Mouse (Mus musculus) B cell, adult 2 months (primary cell): ENCODE data around the gene 1110051M20Rik.

Source experiments
- DNase-seq, 2 experiments: peaks; one replicate each; pipeline ENCODE4 v3.0.0; 2022

Gene 1110051M20Rik

DNA sequence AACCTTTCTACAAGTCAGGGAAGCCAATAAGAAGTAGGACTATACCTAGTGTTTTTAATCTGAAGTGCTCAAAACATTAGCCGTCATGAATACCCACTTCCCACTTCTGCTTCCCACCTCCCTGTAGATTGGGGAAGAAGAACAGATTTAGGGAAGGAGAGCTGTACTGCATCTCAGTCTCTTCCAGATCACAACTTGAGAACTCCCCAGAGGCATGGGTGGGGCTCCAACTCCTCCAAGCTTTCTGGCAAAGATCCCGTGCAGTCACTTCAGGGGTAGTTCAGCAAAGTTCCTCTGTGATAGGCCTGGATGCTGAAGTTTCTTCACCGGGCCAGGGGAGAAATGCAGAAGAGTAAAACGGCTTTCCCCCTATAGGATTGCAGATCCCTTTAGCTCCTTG is 109.4 kb downstream of the 1110051M20Rik start:
- no peak for DNase-seq

DNA sequence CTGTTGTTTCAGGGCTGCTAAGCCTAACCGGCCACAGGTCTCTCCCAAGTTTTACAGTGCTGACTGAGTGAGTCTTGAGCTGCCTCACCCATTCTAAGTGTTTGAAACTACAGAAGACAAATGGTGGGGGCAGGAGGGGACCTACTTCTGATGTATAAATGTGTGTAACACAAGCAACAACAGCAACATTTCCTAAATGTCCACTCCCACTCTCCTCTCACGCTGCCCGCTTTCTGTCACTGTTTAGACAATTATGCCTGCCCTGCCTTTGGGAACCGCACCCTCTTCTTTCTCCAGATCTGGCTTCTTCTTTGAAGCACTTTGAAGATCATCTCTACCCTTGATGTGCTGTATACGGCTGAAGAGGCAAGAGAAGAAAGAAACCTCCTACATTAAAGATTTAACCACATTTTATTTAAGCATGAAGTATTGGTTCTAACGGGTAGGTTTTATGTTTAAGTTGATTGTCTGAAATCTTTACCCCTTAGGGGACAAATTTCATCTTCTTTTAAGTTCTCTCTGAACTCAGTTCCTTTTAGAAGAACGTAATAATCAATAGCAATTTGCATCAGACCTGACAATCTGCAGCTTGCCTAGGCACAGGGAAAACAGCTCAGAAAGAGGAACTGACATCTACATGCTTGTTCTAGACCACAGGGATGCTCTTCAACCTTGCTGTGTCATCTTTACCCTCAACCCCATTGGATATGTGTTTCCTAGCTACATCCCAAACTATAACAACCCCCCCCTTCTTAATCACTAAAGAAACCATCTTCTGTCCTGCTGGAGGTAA is 113.3 kb downstream of the 1110051M20Rik start:
- DNase-seq, result no peak

GRCm38 (mm10) chr2:91329996-91330738 is 114.3 kb downstream of the 1110051M20Rik start:
- DNase-seq, result no peak

DNA sequence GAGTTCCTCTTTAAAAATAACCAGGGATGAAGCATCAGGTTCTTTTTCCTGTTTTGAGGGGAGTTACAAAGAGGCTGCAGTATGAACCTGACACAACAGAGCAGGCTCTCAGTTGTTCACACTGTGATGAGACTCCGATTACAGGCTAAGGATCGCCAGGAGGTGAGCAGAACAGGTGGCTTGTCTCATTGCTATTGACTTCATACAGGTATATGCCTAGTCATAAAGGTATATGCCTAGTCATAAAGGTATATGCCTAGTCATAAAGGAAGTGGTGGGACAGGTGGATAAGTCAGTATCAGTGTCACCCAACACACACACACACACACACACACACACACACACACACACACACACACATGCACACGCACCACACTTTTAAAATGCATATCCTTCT is 115.8 kb downstream of the 1110051M20Rik start:
- DNase-seq, result no peak

DNA sequence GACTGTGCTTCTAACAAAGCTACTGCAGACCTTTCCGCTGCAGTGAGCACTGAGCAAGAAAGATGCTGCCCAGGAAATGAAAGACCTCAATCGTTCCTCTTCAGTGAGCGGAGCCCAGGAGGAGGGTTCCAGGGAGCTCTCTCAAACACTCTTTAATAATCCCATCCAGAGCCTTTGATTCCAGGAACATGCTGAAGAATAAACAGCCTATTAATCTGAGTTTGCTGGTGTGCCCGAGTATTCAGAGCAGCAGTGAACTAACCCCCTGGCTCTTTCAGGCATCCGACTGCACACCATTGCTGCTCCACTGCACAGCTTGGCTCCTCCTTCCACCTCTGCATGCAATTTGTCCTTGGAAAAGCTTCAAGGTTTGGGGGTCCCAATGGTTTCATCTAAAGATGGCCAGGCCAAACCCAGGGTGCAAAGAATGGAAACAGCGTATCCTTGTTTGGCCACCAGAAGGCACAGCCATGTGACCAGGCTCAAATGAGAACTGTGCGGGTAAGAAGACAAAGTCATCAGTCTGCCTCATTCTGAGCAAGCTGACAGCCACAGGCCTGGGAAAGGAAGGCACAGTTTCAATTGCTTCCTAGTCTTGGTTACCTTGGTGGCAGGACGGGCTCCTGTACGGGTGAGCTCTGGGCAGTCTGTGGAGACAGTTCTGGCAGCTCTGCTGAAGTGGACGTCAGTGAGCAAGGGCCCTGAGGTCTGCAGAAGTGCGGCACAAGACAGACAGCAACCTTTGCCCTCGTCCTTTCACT is 116.4 kb downstream of the 1110051M20Rik start:
- no peak for DNase-seq

DNA sequence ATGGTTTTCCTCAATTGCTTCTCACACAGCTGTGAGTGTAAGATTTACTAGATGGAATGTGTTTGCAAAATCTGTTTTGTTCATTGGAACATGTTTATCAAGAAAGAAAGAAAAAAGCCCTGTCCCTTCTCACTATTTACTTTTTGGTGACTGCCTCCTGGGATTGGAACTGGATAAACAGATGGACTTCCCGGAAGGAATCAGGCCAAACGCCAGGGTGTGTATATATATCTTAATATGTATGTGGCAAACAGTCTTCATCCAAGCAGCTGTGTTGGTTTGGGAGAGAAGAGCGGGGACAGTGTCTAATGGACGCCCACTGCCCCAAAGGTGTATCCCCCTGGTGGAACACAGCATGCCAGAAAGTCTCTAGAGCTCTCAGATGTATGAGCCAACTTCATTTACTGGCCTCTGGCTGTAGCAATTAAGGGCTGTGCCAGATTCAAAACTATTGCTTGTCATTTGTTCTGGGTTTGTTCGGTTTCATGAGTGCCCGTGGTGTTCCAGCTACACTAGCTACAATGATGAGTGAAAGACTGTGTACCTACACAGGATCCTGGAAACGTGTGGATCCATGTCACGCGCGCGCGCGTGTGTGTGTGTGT is 117.7 kb downstream of the 1110051M20Rik start:
- DNase-seq, result no peak

DNA sequence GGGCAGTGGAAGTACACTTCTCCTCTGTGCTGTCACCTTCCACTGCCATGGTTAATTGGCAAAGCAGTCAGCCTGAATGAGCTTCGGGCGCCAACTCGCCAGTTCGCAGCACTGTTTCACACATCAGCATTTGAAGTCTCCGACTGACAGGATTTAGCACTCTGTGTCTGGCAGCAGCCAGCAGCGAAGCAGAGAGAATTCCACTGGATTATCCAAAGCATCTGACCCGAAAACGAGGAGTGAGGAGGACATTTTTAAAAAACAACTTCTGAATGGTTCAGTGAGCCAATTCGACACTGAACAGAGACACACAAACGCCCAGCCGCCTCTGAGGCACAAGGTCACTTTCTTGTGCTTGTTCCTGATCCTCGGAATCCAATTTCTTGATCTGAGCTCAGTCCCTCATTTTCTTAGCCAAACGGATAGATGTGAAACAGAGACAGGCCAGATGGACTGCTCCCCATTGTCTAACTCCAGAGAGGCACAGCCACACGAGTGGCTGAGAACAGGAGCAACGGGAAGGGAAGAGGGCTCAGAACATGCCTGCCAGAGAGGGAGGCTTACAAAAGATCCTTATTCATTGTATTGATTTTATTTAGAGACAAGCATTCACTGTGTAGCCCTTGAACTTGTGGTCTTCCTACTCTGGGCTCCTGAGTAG is 119.6 kb downstream of the 1110051M20Rik start:
- DNase-seq, result no peak

GRCm38 (mm10) chr2:91324346-91324745 is 120.2 kb downstream of the 1110051M20Rik start:
- no peak for DNase-seq

GRCm38 (mm10) chr2:91322490-91322889 is 122.0 kb downstream of the 1110051M20Rik start:
- no peak for DNase-seq

DNA sequence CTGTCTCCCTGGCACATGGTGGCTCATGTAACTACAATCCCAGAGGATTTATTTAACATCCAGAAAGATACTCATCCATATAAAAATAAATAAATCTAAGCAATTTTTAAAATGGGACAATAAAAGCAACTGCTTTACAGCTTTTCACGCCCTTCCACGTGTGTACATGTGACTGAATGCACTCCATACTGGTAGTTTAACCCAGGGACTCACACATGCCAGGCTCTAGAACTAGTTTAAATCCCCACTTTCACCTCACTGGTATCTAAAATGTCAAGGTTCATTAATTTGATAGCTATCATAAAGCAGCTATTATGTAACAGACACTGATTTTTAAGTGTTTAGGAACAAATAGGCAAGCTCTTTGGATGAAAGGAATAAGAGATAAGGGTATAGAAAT is 122.6 kb downstream of the 1110051M20Rik start:
- no peak for DNase-seq

DNA sequence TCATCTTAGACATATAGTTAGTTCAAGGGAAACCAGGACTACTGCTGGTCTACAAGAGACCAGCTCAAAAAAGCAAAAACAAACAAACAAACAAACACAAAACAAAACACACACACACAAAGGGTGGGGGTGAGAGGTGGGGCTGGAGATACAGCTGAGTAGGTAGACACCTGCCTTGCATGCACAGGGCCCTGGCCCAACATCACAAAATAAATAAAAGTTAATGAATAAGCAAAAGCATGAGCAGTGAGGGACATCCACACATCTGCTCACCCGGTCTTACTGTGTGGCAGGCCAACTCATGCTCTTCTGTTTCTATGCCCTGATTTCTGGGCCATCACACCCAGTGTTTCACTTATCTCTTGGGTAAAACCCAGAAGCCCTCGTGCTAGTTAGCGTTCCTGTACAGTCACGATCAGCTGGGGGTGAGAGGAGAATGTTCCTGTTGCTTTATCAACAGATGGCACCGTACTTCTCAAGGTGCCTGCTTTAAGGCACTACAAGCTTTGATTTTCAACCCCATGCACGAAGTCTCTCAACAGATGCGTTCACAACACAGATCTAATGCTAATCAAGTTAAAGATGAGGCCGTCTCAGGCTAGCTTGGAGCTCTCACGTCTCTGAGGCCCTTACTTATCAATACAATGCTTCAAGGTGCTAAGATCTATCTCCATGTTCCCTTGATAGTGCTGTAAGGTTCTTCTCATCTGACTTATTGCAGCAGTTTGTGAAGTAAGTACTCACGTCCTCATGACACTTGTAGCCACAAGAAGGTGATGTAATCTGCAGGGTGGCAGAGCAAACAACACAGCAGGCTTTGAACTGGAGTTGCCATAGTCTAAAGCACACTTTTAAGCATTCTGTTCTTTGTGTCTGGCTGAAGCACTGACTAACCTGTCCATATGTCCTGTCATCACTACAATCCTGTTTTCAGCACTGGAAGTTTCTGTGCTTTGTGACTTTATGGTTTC is 123.7 kb downstream of the 1110051M20Rik start:
- no peak for DNase-seq

DNA sequence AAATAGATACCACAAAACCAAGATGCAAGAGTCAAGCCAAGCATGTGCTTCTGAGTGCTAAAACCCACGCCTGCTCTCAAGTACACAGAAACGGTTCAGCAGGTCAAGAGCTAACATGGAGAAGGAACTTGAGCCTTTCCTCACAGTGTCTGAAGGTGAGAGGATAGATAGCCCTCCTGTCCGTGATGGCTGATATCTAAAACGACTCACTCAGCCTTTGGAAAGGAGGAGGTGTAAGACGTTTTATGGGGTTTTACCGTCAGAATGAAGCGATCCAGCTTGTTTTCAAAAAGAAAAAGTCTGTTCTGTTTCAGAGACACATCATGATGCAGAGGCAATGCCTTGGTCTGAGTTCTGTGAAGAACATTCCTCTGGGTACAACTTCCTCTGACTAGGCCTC is 130.3 kb downstream of the 1110051M20Rik start:
- DNase-seq, result no peak

DNA sequence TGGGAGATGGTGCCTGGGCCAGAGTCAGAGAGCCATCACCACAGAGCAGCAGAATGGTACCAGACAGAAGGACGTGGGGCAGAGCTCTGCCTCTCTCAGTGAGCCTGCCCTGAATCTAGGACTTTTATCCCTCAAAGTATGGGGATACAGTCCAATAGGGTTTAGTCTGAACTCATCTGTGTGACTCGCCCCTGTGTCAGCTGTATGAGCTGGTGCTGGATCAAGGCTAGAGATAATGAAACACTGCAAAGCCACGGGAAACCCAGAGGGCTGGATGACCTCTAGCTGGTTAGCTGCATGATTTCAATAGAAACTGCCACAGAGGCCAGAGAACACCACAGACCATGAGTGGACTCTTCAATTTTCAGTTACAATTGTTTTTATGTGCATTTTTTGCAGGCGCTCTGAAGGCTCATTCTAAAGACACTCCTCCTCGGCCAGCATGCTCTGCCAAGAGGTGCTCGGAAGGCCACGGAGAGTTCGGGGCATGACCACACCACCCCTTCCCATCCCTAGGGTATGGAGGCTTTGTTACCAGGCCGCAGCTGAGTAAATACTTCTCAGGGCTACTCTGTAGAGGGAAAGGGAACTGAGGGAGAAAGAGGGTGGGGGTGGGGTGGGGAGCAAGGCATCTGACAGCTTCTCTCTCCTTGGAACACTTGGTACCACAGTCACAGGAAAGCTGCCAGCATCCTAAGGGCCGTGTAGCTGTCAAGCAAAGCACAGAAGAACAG is 131.8 kb downstream of the 1110051M20Rik start:
- no peak for DNase-seq

DNA sequence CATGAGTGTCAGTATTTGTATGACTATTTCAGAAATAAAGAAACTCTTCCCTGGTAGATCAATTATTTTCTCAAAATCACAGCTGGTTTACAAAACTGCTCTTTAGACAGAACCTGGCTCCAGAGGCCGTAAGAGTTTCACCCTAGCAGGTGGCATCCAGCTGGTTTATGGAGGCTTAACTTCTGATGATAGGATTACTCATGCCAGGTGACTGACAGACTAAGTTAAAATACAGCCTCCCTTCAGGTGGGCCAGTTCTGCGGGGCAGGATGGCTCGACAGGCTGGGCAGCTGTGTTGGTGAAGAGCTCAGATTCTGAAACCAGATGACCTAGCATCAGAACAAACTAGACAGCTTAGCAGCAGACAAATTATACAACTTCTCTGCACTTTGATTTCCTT is 135.0 kb downstream of the 1110051M20Rik start:
- no peak for DNase-seq

GRCm38 (mm10) chr2:91308680-91309079 is 135.8 kb downstream of the 1110051M20Rik start:
- DNase-seq, result no peak

DNA sequence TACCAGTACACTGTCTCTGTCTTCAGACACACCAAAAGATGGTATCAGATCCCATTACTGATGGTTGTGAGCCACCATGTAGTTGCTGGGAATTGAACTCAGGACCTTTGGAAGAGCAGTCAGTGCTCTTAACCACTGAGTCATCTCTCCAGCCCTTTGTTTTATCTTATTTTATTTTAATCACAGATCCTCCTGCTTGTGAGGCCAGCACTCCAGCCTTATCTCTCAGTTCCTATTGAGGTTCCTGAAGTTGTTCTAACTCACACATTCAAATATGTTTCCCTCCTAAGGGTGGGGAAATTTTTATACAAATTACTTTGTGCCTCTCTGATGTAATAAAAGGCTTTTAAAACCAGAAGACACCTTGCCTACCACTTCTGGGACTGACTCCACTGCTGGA is 137.9 kb downstream of the 1110051M20Rik start:
- no peak for DNase-seq

DNA sequence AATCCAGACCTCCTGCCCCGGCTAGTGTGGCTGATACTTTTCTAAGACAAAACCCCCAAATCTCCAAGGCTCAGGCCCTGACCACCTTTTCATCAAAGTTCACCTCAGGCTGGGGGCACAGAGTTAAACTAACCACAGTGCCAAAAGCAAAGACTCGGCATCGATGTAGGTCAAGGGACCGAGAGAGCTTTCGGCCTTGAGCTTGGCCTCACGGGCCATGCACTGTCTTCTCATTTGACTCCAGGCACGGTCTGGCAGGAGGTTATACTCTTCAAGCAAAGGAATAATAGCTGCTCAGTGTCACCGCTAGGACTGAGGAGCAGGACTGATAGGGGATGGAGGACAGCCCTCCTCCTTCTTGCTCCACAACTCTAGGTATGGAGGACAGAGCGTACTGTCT is 138.6 kb downstream of the 1110051M20Rik start:
- no peak for DNase-seq

DNA sequence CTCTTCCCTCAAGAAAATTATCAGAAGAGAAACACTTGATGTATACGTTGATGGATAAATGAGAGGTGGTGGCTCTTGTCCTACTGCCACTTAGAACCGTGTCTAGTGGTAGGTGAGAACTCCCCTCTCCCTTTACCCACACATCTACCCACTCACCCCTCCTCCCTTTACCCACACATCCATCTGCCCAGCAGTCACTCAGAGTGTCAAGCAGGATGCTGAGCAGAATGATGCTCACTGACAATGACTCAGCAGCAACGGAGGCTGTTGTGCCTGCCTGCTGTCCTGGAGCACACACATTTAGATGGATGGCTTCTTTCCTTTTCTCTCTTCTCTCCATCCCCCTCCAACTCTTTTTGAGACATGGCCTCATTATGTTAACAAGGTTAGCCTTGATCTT is 141.7 kb downstream of the 1110051M20Rik start:
- DNase-seq, result no peak

- DNase-seq, result no peak
These were observed 142.7 kb downstream of the 1110051M20Rik start for GRCm38 (mm10) chr2:91301836-91302235.

DNA sequence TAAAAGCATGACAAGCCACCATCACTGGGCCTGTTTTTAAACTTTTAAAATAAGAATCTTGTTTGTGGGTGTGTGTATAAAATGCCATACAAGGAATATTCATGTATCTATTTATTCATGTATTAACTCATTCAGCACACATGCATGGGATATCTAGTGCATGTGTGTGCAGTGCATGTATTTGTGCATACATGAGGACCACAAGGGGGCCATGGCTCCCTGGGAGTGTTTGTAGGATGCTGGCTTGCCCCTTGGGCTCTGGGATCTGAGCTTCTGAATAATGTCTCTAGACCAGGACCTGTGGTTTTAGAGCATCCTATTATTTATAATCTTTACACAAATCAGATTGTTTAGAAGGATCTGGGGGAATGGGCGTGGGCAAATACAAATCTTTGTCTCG is 143.7 kb downstream of the 1110051M20Rik start:
- no peak for DNase-seq

DNA sequence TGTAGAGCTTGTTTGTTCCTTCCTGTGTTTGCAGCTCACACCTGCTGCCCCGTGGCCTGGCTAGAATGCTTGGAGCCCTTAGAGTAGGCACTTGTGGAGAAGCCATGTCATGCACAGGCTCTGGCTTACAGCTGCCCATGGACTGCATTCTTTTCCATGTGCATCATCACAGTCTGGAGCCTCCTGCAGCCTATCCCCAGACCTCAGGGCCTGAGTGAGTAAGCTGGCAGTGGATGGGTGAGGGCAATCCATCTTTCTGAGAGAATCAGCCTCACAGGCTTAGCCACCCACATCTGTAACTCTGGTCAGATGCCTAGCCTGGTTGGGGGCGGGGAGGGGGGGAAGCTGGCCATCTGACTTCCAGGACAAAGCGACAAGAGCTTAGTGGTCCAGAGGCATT is 145.3 kb downstream of the 1110051M20Rik start:
- no peak for DNase-seq
